Mouse (Mus musculus): ENCODE measurements around the gene Nr1d1. TPM values are rescaled to one million over a fixed set of nuclear protein-coding genes. Genes with fewer than 3 reads are reported as not detected.

The Nr1d1 gene
- total and polyA plus RNA-seq, 3 experiments: 0.75 to 2.3 (median 0.93) TPM

DNA sequence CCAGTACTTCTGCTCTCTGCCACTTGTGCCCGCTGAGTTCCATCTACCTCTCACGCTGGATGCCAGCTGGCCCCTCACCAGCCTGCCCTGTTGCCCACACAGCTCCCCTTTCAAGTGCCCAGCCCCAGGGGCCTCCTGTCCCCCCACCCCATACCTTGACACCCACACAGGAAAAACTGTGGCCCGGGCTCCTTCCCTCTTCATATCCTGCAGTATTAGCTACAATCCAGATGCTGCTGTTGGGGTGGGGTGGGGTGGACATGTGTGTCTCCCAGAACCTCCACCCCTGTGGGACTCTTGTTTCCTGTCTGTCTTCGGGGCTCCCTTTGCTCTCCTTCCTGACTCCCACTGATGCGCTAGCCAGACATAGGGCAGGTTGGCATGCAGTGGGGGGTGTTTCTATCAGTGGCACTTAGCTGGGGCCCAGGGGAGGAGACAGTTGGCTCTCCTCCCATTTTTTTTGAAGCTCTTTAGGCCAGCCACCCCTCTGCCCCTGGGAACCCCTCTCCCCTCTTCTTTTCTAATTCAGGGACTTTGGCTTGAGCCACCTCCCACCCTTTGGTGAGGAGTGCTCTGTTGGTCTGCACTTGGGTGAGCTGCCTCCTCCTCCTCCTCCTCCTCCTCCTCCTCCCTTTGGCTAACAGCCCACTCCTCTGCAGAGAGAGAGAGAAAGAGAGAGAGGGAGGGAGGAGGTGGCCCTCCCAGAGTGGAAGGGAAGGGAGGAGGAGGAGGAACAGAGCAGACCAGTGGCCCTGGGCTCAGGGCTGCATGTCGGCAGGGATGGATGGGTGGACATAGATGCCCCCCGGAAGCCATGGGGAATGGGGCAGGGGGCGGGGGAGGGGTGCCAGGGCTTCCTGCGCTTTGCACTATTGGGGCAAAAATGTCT is 9.5 kb downstream of the Nr1d1 start:
- no peaks in the 10 kb centered on the region; the same call in 1 of the 2 replicates for H3K27me3 ChIP-seq (ENCODE audit: insufficient read depth, low read length)
- DNase-seq (ENCODE audit: low spot score) (no peak), ATAC-seq (ENCODE audit: extremely low read depth, insufficient number of reproducible peaks, low FRiP score, poor library complexity, severe bottlenecking) (no peak)
- H3K36me3 ChIP-seq (replicated peaks): peaks cover 86% of the 10 kb centered on the region
- H3K4me3 ChIP-seq (ENCODE audit: low read depth, low read length): no peak overlapping the region
- TF ChIP-seq GATA2 (IDR thresholded peaks at IDR 0.05; ENCODE audit: borderline replicate concordance, low read depth, low read length): no peak
- no peak for TF ChIP-seq TAL1 (conservative IDR thresholded peaks at IDR 0.05; ENCODE audit: low read depth, low read length)
- peaks cover 2% of the 10 kb centered on the region; the same call in 1 of the 2 replicates for H3K9me3 ChIP-seq (replicated peaks)
- H3K4me1 ChIP-seq (ENCODE audit: insufficient read depth, low read depth, low read length): peaks cover 89% of the 10 kb centered on the region

DNA sequence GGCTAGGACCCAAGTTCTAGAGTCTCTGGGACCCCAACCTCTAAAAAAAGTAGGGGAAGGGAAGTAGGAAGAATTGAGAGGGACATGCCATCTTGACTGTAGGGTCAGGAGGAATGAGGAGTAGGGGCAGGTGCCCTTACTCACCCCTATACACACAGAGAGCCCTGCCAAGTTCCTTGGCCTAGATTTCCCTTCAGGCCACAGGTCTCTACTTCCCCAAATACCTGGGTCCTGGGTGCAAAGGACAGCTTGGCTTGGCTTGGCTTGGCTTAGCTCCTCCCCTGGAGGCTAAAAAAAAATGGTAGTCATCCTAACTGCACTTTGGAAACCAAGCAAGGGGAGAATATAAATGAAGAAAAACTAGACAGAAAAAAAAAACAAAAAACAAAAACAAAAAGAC is 10.4 kb downstream of the Nr1d1 start:
- Histone ChIP-seq H3K4me3 (ENCODE audit: low read depth, low read length) (no peak overlapping the region), H3K27me3 (ENCODE audit: insufficient read depth, low read length) (no peaks in the 10 kb centered on the region), H3K4me1 (ENCODE audit: insufficient read depth, low read depth, low read length) (peaks cover 80% of the 10 kb centered on the region), H3K9me3 (replicated peaks) (peaks cover 3% of the 10 kb centered on the region; the same call in 1 of the 2 replicates), H3K36me3 (replicated peaks) (peaks cover 86% of the 10 kb centered on the region)
- DNase-seq (ENCODE audit: low spot score) (no peak), ATAC-seq (ENCODE audit: extremely low read depth, insufficient number of reproducible peaks, low FRiP score, poor library complexity, severe bottlenecking) (no peak)
- TF ChIP-seq TAL1 (conservative IDR thresholded peaks at IDR 0.05; ENCODE audit: low read depth, low read length) (no peak), GATA2 (IDR thresholded peaks at IDR 0.05; ENCODE audit: borderline replicate concordance, low read depth, low read length) (no peak), POLR2AphosphoS5 (IDR thresholded peaks at IDR 0.05; ENCODE audit: insufficient replicate concordance, low read depth, low read length) (no peak), CTCF (IDR thresholded peaks at IDR 0.05; ENCODE audit: low read depth, low read length) (no peak), GATA1 (IDR thresholded peaks at IDR 0.05; ENCODE audit: borderline replicate concordance, low read length) (no peak)

DNA sequence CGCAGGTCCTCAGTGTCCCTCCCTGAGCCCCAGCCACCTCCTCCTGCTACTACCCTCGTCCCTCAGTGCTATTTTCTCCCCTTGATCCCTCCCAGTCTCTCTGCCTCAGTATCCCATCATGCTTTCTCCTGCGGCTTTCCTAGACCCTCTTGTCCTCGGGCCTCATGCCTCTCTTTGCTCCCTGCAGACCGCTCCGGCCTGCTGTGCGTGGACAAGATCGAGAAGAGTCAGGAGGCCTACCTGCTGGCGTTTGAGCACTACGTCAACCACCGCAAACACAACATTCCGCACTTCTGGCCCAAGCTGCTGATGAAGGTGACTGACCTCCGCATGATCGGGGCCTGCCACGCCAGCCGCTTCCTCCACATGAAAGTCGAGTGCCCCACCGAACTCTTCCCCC is 11.0 kb downstream of the Nr1d1 start:
- Histone ChIP-seq H3K36me3 (replicated peaks) (peaks cover 81% of the 10 kb centered on the region), H3K9me3 (replicated peaks) (peaks cover 3% of the 10 kb centered on the region; the same call in 1 of the 2 replicates), H3K27me3 (ENCODE audit: insufficient read depth, low read length) (no peaks in the 10 kb centered on the region), H3K4me3 (ENCODE audit: low read depth, low read length) (no peak overlapping the region), H3K4me1 (ENCODE audit: insufficient read depth, low read depth, low read length) (peaks cover 73% of the 10 kb centered on the region)
- DNase-seq (ENCODE audit: low spot score) (no peak), ATAC-seq (ENCODE audit: extremely low read depth, insufficient number of reproducible peaks, low FRiP score, poor library complexity, severe bottlenecking) (no peak)
- TF ChIP-seq GATA2 (IDR thresholded peaks at IDR 0.05; ENCODE audit: borderline replicate concordance, low read depth, low read length) (no peak), TAL1 (conservative IDR thresholded peaks at IDR 0.05; ENCODE audit: low read depth, low read length) (no peak), GATA1 (IDR thresholded peaks at IDR 0.05; ENCODE audit: borderline replicate concordance, low read length) (no peak), POLR2AphosphoS5 (IDR thresholded peaks at IDR 0.05; ENCODE audit: insufficient replicate concordance, low read depth, low read length) (no peak), CTCF (IDR thresholded peaks at IDR 0.05; ENCODE audit: low read depth, low read length) (no peak)

DNA sequence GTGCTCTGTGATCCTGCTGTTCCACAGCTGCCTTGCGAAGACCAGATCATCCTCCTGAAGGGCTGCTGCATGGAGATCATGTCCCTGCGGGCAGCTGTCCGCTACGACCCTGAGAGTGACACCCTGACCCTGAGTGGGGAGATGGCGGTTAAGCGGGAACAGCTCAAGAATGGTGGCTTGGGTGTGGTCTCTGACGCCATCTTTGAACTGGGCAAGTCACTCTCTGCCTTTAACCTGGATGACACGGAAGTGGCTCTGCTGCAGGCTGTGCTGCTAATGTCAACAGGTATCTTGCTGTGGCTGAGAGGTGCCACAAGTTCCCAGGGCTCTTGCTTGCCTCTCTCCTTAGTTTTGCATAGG is 11.7 kb downstream of the Nr1d1 start:
- H3K27me3 ChIP-seq (ENCODE audit: insufficient read depth, low read length): no peaks in the 10 kb centered on the region
- H3K36me3 ChIP-seq (replicated peaks): peaks cover 80% of the 10 kb centered on the region
- peaks cover 3% of the 10 kb centered on the region; the same call in 1 of the 2 replicates for H3K9me3 ChIP-seq (replicated peaks)
- H3K4me3 ChIP-seq (ENCODE audit: low read depth, low read length): peak overlapping the region; percentile 46; the same call in 1 of the 2 replicates
- DNase-seq (ENCODE audit: low spot score) (no peak), ATAC-seq (ENCODE audit: extremely low read depth, insufficient number of reproducible peaks, low FRiP score, poor library complexity, severe bottlenecking) (no peak)
- H3K4me1 ChIP-seq (ENCODE audit: insufficient read depth, low read depth, low read length): peaks cover 67% of the 10 kb centered on the region
- TF ChIP-seq CTCF (IDR thresholded peaks at IDR 0.05; ENCODE audit: low read depth, low read length) (no peak), POLR2AphosphoS5 (IDR thresholded peaks at IDR 0.05; ENCODE audit: insufficient replicate concordance, low read depth, low read length) (no peak), GATA2 (IDR thresholded peaks at IDR 0.05; ENCODE audit: borderline replicate concordance, low read depth, low read length) (no peak), TAL1 (conservative IDR thresholded peaks at IDR 0.05; ENCODE audit: low read depth, low read length) (no peak), GATA1 (IDR thresholded peaks at IDR 0.05; ENCODE audit: borderline replicate concordance, low read length) (no peak)

DNA sequence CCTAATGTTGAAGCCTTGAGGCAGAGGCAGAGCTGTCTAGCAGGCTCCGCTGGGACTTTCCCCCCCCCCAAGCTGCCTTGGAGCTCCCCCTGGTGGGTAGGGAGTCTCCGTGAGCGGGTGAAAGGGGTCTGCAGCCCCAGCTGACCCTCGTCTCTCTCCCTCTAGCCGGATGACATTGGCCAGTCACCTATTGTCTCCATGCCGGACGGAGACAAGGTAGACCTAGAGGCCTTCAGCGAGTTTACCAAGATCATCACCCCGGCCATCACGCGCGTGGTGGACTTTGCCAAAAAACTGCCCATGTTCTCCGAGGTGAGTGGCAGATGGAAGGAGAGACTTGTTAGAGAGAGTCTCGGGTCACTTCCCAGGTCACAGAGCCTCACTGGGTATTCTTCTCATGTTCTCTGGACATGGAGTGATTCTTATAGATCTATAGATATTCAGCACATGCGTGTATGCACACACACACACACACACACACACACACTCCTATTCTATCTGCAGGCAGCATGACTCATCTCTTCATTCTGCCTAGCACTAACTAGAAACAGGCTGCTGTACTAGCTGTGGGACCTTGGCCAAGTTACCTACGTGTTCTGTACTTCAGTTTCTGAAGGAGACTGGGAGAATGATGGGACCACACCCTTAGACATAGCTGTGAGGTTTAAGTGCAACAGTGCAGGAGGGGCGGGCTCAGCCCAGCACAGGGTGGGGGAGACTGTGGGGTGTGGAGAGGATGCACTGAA is 12.2 kb downstream of the Nr1d1 start:
- TF ChIP-seq CTCF (IDR thresholded peaks at IDR 0.05; ENCODE audit: low read depth, low read length): peak; percentile 20; the same call in 1 of the 2 replicates
- no peak for TF ChIP-seq TAL1 (conservative IDR thresholded peaks at IDR 0.05; ENCODE audit: low read depth, low read length)
- no peak; the same call in 1 of the 2 replicates for ATAC-seq (ENCODE audit: extremely low read depth, insufficient number of reproducible peaks, low FRiP score, poor library complexity, severe bottlenecking)
- Histone ChIP-seq H3K4me1 (ENCODE audit: insufficient read depth, low read depth, low read length) (peaks cover 62% of the 10 kb centered on the region), H3K36me3 (replicated peaks) (peaks cover 81% of the 10 kb centered on the region), H3K4me3 (ENCODE audit: low read depth, low read length) (peak overlapping the region; percentile 46; the same call in 1 of the 2 replicates), H3K27me3 (ENCODE audit: insufficient read depth, low read length) (no peaks in the 10 kb centered on the region), H3K9me3 (replicated peaks) (peaks cover 3% of the 10 kb centered on the region; the same call in 1 of the 2 replicates)
- DNase-seq (ENCODE audit: low spot score): no peak

DNA sequence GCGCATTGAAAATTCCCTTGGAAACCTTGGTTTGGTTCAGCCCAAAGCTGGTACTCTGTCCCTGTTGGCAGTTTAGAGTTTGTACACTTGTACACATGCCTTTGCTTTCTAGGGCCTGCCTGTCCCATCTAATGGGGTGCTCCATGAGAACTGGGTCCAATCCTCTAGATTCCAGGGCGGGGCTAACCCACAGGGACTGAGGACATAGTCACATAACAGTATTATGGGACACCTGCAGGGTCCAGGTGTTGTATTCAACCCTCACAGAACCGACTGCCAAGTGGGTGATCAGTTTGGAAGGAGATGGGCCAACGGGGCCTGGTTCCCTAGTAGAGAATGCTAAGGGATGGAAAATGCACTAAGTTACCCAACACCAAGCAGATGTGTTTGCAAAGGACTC is 13.2 kb downstream of the Nr1d1 start:
- Histone ChIP-seq H3K9me3 (replicated peaks) (peaks cover 3% of the 10 kb centered on the region; the same call in 1 of the 2 replicates), H3K36me3 (replicated peaks) (peaks cover 90% of the 10 kb centered on the region), H3K4me3 (ENCODE audit: low read depth, low read length) (no peak overlapping the region), H3K27me3 (ENCODE audit: insufficient read depth, low read length) (no peaks in the 10 kb centered on the region), H3K4me1 (ENCODE audit: insufficient read depth, low read depth, low read length) (peaks cover 59% of the 10 kb centered on the region)
- ATAC-seq (ENCODE audit: extremely low read depth, insufficient number of reproducible peaks, low FRiP score, poor library complexity, severe bottlenecking) (no peak), DNase-seq (ENCODE audit: low spot score) (no peak)
- TF ChIP-seq CTCF (IDR thresholded peaks at IDR 0.05; ENCODE audit: low read depth, low read length) (no peak), GATA2 (IDR thresholded peaks at IDR 0.05; ENCODE audit: borderline replicate concordance, low read depth, low read length) (no peak), POLR2AphosphoS5 (IDR thresholded peaks at IDR 0.05; ENCODE audit: insufficient replicate concordance, low read depth, low read length) (no peak), TAL1 (conservative IDR thresholded peaks at IDR 0.05; ENCODE audit: low read depth, low read length) (no peak), GATA1 (IDR thresholded peaks at IDR 0.05; ENCODE audit: borderline replicate concordance, low read length) (no peak)
